In the genomic region with DNA sequence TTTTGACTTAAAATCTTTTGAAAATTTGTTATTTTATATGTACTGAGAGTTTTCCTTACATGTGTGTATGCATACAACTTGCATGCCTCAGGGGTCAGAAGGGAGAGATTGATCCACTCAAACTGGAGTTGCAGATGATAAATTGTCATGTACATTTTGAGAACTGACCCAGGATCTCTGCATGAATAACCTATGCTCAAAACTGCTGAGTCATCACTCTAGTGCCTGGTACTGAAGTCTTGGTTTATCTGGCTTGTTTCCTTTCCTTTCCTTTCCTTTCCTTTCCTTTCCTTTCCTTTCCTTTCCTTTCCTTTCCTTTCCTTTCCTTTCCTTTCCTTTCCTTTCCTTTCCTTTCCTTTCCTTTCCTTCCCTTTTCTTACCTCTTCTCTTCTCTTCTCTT, we compare ENCODE assay signal across 26 mouse cellular contexts. TPM values are rescaled to one million over a fixed set of nuclear protein-coding genes. Genes with fewer than 3 reads are reported as not detected.
"Had no signal": no experiment of that assay in that cellular context is flagged by ENCODE, and none has a peak within 500 bp of the region (broad histone marks: within the 10 kb centered on the region; RNA-seq: fewer than 3 reads in every experiment).

No protein-coding gene starts in this region.

- H3K4me2 ChIP-seq: neural tube, embryonic 12.5 days; neural tube, embryonic 13.5 days; neural tube, embryonic 15.5 days; stomach, embryonic 15.5 days had no signal

- H3K36me3 ChIP-seq: neural tube, embryonic 12.5 days; neural tube, embryonic 13.5 days; neural tube, embryonic 15.5 days; stomach, embryonic 15.5 days had no signal

- H3K4me1 ChIP-seq: neural tube, embryonic 12.5 days; neural tube, embryonic 13.5 days; neural tube, embryonic 15.5 days; stomach, embryonic 15.5 days had no signal

- H3K27ac ChIP-seq: neural tube, embryonic 12.5 days; neural tube, embryonic 13.5 days; neural tube, embryonic 15.5 days; stomach, embryonic 15.5 days; stomach, postnatal 0 days had no signal

- H3K9ac ChIP-seq: neural tube, embryonic 12.5 days; neural tube, embryonic 13.5 days; neural tube, embryonic 15.5 days; stomach, embryonic 15.5 days had no signal

- H3K4me3 ChIP-seq: neural tube, embryonic 12.5 days; neural tube, embryonic 13.5 days; neural tube, embryonic 15.5 days; stomach, embryonic 15.5 days had no signal

- H3K27me3 ChIP-seq: neural tube, embryonic 12.5 days; neural tube, embryonic 13.5 days; neural tube, embryonic 15.5 days; stomach, embryonic 15.5 days had no signal

- DNase-seq: retina, postnatal 1 day; right cerebral cortex, adult 18-20 months; right cerebral cortex, postnatal 14 days; right cerebral cortex, postnatal 25 days; right cerebral cortex, postnatal 4 days; spleen, adult 18-20 months; thymus, adult 18-20 months; thymus, adult 2 months; thymus, postnatal 14 days; thymus, postnatal 25 days; thymus, postnatal 36 days; thymus, postnatal 4 days had no signal

- H3K9me3 ChIP-seq: neural tube, embryonic 12.5 days; neural tube, embryonic 13.5 days; neural tube, embryonic 15.5 days; stomach, embryonic 15.5 days had no signal

RNA-seq across cellular contexts. Expression of a gene that starts 8.5 kb away (rescaled TPM):
- total RNA-seq: neutrophil, adult 5-6 weeks had no signal
- polyA plus RNA-seq: neural tube, embryonic 12.5 days; neural tube, embryonic 15.5 days; small intestine, adult 2 months; spleen, adult 2 months; stomach, embryonic 14.5 days; stomach, embryonic 15.5 days; stomach, embryonic 16.5 days; stomach, postnatal 0 days; thymus, adult 2 months; thymus, postnatal 0 days; urinary bladder, adult 2 months had no signal

RNA-seq across cellular contexts. Expression of a gene that starts 23.4 kb away (rescaled TPM):
- total RNA-seq: neutrophil, adult 5-6 weeks had no signal
- polyA plus RNA-seq: neural tube, embryonic 12.5 days; neural tube, embryonic 13.5 days; neural tube, embryonic 14.5 days; neural tube, embryonic 15.5 days; small intestine, adult 2 months; spleen, adult 2 months; stomach, embryonic 14.5 days; stomach, embryonic 15.5 days; stomach, embryonic 16.5 days; stomach, postnatal 0 days; testis, adult 2 months; thymus, adult 2 months; thymus, postnatal 0 days; urinary bladder, adult 2 months had no signal

RNA-seq across cellular contexts. Expression of a gene that starts 25.9 kb away (rescaled TPM):
- total RNA-seq: neutrophil, adult 5-6 weeks had no signal
- polyA plus RNA-seq: neural tube, embryonic 12.5 days; neural tube, embryonic 13.5 days; neural tube, embryonic 14.5 days; neural tube, embryonic 15.5 days; small intestine, adult 2 months; spleen, adult 2 months; stomach, embryonic 14.5 days; stomach, embryonic 15.5 days; stomach, embryonic 16.5 days; stomach, postnatal 0 days; testis, adult 2 months; thymus, adult 2 months; thymus, postnatal 0 days; urinary bladder, adult 2 months had no signal

RNA-seq across cellular contexts. Expression of a gene that starts 36.1 kb away (rescaled TPM):
- total RNA-seq: neutrophil, adult 5-6 weeks had no signal
- polyA plus RNA-seq: neural tube, embryonic 14.5 days; spleen, adult 2 months; testis, adult 2 months had no signal

RNA-seq across cellular contexts. Expression of a gene that starts 39.2 kb away (rescaled TPM):
- total RNA-seq: neutrophil, adult 5-6 weeks had no signal
- polyA plus RNA-seq: neural tube, embryonic 12.5 days; neural tube, embryonic 13.5 days; neural tube, embryonic 14.5 days; neural tube, embryonic 15.5 days; small intestine, adult 2 months; spleen, adult 2 months; stomach, embryonic 14.5 days; stomach, embryonic 15.5 days; stomach, embryonic 16.5 days; stomach, postnatal 0 days; testis, adult 2 months; thymus, adult 2 months; thymus, postnatal 0 days; urinary bladder, adult 2 months had no signal
